Mouse (Mus musculus) heart, adult 9 months (tissue): ENCODE results near the gene Mbd3.

ENCODE experiments used
- DNase-seq, 2 experiments: peaks; one replicate each; pipeline ENCODE4 v3.0.0; 2022; ENCODE audit warnings: low spot score in 2 of 2

Gene Mbd3

DNA sequence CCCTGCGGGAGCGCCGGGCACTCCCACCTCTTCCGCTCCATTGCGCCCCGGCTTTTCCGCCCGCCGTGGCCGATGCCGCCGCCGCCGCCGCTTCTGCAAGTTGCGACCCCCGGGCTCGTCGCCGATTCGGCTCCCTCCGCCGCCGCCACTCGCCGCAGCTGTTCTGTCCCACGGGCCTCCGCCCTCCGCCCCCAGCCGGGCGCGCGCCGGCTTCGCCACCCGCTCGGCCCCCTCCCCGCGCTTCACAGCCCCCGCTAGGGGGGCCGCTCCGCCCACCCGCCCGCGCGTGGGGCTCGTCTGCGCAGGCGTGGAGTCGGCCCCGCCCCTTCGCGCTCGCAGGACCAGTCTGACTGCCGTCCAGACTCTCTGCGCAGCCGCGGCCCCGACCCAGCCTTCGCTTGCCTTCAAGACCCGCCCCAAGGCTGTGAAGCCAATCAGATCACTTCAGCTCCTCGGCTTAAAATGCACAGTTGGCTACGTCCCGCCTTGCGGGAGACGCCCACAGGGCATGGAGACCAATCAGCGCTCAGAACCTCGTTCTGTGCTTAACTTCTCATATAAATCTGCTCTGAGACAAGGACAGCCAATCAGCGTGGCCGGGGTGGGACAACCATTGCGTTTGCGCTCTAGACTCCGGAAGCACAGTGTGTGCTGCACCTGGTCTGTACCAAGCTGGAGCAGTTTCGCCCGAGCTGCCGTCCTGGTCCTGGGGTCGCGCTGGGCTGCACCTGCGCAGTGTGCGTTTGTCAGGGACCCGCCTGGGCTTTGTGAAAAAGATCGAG, at the start of gene Mbd3:
Gene Mbd3, minus strand, starts transcription at position 360 of the 782 bp plus-strand sequence.
- DNase-seq, result peak; percentile 100

DNA sequence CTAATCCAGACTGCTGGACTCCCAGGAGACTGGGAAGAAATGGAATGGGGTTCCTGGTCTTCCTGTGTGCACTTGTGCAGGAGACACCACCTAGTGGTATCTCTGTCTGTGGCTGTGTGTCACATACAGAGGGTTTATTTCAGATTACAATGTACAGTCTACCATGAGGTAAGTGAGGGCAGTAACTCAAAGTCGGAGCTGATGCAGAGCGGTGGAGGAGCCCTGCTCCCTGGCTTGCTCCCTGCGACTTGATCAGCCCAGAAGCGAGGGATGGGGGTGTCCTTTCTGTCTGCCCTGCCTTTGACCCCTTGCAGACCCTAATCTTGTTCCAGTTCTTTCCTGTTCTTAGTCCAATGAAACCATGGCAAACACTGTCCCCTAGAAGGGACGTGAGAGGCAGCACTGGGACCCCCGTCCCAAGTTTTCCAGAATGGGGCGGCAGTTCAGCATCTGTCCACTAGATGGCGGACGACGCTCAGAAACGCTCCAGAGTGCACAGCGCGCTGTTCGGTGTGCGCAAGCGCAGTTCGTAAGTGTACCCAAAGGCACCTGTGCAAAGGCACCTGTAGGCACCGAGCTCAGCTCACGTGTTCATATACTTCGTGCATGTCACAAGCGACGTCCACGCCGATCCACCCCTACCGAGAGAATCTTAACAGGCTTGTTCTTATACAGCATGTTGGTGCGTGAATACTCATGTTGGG, 46.7 kb upstream of the Mbd3 start:
- DNase-seq, result peak in 1 of 2 experiments; percentile 61

DNA sequence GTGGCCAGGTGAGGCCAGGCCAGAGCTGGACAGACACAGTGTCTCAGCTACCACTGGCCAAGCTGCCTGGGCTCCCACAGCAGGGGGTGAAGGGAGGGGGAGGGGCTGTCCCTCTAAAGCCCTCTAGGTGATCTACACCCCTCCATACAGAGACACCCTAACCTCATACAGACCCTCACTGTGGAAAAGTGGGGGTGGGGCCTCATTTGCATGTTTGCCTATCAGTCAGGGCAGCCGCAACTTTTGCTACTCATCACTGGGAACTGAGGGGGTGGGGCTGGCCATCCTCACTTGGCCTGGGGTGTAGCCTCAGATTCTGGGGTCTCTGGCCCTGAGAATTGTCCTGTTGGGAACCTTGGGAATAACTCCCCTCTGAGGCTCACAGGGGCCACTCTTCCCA, 45.7 kb upstream of the Mbd3 start:
- DNase-seq, result no peak

DNA sequence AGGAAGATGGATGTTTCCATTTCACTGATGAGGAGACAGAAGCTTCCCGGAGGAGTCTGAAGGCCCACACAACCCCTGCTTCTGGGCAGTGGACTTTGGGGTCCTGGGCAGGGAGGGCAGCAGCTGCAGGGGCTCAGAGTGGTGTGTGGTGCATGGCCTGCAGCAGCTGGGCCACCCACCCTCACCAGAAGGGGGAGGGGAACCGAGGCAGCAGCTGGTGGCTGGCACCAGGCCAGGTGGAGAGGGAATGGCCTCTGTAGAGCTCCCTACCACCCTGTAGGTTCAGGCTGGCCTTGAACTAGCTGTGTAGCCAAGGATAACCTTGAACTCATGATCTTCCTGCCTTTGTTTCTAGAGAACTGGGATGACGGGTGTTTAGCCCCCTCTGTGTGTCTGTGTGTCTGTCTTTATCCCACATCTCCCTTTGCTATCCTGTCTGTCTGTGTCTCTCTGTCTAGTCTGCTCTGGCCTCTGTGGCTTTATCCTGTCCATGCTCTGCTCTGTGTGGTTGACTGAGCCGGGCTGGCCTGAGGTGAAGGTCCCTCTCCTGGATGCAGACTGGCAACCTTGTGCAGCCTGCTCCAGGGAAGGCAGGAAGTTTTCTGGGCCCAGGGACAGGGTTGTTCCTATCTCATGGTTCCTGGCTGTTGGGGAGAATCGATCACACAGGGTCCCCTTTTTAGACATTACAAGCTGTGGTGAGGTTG, 45.1 kb upstream of the Mbd3 start:
- DNase-seq, result no peak

DNA sequence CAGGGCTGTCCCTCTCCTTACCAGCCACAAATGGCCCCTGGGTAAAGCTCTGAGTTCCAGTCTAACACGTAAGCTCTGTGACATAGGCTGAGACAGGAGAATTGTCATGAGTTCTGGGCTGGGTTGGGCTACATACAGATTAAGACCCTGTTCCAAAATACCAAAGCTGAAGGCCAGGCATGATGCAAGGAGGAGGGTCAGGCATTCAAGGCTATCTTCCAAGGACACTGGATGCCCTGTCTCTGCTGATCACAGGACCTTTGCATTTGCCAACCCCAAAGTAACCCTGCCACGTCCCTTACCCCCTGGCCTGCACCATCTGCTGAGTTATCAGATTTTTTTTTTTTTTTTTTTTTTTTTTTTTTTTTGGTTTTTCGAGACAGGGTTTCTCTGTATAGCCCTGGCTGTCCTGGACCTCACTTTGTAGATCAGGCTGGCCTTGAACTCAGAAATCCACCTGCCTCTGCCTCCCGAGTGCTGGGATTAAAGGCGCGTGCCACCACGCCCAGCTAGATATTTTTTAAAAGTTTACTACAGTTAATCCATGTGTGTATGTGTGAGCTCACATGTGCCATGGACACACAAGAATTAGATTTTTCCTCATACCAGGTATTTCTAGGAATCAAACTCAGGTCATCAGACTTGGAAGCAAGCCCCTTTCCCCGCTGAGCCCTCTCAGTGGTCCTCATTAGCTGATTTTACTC, 44.4 kb upstream of the Mbd3 start:
- DNase-seq, result no peak

DNA sequence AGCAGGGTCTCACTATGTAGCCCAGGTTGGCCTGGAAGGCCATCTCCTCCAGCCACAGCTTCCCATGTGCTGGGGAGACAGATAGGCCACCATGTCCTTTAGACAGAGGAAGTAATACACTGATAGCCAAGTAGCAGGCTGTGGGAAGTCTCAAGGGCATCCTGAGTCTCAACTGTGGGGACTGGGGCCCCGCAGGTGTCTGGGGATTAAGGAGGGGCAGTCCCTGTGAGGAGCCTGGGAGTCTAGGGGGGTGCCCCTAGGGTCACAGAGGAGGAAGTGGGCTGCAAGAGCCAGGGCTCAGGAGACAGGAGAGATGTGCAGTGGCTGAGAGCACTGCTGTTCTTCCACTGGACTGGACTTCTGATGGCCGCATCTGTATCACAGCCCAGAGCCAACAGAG, 43.6 kb upstream of the Mbd3 start:
- DNase-seq, result no peak

DNA sequence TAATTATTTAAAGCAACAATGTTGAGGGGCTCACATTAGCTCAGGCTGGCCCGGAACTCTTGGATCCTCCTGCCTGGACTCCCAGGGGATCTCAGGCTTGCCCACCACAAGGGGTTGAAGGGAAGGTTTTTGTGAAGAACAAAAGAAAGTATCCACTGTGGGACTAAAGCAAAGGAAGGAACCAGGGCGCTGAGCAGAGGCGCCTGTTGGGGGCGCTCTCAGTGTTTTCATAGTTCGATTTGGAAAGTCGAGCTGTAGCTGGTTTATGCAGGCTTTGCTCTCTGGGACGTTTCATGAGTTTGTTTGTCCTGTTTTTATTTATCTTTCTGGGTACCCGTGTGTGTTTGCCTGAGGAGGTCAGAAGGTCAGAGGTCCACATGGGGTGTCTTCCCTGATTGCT, 42.2 kb upstream of the Mbd3 start:
- no peak for DNase-seq

DNA sequence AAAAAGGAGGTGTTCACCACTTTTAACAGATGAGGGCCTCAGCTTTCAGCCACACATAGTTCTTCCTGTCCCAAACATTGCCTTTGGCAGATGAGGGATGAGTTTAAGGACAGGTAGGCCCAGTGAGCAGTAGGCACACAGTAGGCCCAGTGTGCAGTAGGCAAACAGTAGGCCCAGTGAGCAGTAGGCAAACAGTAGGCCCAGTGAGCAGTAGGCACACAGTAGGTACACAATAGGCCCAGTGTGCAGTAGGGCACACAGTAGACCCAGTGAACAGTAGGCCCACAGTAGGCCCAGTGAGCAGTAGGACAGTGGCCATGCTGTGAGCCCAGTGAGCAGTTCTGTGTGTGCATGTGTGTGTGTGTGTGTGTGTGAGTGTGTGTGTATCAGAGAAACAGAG, 40.7 kb upstream of the Mbd3 start:
- DNase-seq, result no peak

DNA sequence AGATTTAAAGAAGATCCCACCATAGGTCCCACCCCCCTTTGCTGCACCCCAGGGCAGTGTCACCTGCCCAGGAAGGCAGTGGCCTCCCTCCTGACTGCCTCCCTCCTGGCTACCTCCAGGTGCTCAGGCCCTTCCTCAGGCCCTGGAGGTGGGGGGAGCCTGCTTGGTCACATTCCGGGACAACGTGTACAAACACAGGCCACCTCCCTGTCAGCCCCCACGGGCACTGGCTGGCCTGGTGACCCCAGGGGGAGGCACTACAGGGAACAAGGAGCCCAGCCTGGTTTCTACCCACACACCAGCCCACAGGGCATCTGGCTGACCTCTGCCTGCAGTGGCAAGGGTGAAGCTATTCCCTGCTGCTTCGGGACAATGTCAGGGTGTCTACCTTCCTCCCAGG, 38.6 kb upstream of the Mbd3 start:
- DNase-seq, result no peak

DNA sequence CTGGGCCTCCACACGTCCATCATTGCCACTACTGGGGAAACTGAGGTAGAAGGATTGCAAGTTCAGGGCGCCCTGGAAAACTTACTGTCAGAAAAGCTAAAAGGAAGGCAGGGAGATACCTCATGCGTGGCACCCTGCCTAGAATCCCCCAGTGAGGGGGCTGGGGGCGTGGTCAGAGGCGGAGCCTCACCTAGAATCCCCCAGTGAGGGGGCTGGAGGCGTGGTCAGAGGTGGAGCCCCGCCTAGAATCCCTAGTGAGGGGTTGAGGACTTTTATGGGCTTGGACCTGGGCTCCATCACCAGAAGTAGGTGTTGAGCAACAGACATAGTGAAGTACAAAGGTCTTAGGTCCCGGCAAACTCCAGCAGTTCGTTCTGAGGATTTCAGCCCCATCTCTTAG, 36.9 kb upstream of the Mbd3 start:
- no peak for DNase-seq

DNA sequence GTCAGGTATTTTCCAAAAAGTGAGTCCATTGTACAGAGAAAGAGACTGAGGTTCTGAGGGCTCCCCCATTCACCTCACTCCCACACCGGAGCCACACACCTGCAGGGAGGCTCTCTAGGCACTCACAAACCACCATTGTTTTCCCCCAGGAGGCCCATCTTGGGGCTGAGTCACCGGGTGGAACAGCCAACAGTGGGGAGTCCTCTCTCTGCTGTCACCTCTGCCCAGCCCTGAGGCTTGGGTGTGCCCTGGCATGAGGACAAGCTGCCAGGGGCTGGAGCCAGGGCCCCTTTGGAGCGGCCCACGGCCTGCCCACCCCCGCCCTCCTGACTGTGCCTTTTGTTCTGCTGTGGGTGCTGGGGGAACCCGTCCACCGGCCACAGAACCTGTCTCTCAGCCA, 36.4 kb upstream of the Mbd3 start:
- no peak for DNase-seq

DNA sequence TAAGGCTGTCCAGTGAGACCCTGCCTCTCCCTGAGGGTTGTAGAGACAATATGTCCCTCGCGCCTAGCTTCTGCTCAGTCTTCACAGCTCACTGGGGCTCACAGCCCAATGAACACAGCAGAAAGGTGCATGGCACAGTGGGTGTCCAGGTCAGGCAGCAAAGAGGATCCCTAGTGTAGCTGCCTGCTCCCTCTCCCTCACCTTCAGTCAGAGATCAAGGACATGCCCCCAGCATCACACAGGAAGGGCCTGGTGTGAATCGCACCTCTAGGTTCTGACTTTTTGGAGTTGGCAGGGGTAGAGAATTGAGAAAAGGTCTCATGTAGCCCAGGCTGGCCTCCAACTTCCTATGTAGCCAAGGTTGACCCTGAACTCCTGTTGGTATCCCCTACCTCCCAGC, 35.5 kb upstream of the Mbd3 start:
- no peak for DNase-seq

DNA sequence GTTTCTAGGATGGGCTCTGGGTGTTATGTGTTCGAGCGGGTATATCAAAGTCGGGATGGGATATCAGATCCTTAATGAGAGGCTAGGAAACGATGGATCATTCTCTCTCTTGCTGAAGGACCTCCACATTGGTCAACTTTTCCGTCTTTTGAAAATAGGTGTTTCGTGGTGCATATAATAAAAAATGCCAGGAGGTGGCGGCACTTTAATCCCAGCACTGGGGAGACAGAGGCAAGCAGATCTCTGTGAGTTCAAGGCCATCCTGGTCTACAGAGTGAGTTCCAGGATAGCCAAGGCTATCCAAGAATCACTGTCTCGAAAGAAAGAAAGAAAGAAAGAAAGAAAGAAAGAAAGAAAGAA, 34.9 kb upstream of the Mbd3 start:
- DNase-seq, result no peak

DNA sequence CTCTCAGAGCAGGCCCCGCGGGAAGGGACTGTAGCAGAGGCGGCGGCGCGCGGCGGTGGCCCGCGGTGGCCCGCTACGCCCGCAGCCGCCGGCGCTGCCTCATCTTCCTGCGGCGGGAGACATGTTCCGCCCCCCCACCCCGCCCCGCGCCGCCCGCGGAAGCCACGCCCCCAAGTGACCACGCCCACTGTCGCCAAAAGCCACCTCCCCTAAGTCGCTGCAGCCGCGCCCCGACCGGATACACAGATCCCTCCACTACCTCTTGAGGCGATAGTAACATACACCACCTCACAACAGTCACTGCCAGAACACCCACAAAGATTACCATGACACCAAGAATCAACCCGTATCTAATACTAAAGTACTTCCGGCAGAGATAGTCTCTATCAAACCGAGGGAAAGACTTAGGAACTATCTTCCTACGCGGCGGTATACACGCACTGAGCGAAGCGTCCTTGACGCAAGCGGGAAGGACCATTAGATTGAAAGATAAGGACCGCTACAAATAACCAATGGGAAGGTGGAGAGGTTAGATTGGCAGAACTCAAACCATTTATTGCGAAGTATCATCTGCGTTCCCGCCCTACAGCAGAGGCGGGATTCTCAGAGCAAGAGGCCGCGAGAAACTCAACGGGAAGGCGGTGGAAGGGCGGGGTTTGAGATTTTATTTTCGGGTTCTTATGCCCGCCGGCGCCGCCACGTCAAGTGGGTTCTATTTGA, 34.3 kb upstream of the Mbd3 start, which contains the start of gene Tcf3:
Gene Tcf3, minus strand, starts transcription at position 135 of the 720 bp plus-strand sequence.
- peak; percentile 98 to 99 for DNase-seq

DNA sequence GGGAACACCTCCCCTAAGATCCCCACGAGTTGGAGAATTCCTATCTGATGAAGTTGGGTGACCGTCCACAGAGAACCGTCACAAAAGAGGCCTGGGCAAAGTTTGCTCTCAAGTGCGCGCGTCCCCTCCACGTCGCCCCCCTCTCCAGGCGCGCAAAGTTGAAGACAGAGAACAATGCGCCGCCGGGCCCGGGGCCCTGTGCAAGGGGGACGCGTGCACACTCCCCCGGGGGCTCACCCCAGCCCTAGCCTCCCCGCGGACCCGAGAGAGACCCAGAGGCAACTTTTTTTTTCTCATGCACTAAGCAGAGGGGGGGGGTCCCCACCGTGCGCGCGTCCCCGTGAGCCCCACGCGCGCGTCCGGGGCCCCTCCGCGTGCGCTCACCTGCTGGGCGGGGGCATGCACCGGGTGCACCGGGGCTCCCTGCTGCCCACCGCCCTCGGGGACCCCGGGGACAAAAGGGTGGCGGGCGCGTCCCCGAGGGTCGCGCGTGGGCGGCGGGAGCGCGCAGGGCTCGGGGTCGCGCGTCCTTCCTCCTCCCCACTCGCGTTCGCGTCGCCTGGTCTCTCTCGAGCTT, 33.7 kb upstream of the Mbd3 start:
- peak in 1 of 2 experiments; percentile 23 for DNase-seq

DNA sequence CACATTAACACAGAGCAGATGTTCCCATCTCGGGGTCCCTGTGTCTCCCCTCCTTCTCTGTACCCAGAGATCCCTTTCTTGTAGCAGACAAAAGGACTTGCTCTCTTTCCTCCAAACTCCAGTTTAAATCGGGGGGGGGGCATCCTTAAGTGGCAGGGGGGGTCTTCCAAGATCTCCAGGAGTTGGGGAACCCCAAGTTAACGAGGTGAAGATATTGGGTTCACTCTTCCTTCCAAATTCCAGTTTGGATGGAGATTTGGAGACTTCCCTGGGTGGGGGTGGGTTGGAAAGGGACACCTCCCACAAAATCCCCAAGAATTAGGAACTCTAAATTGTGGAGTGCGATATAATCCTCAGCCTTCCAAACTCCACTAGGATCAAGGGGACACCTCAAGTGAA, 33.0 kb upstream of the Mbd3 start:
- DNase-seq, result no peak

DNA sequence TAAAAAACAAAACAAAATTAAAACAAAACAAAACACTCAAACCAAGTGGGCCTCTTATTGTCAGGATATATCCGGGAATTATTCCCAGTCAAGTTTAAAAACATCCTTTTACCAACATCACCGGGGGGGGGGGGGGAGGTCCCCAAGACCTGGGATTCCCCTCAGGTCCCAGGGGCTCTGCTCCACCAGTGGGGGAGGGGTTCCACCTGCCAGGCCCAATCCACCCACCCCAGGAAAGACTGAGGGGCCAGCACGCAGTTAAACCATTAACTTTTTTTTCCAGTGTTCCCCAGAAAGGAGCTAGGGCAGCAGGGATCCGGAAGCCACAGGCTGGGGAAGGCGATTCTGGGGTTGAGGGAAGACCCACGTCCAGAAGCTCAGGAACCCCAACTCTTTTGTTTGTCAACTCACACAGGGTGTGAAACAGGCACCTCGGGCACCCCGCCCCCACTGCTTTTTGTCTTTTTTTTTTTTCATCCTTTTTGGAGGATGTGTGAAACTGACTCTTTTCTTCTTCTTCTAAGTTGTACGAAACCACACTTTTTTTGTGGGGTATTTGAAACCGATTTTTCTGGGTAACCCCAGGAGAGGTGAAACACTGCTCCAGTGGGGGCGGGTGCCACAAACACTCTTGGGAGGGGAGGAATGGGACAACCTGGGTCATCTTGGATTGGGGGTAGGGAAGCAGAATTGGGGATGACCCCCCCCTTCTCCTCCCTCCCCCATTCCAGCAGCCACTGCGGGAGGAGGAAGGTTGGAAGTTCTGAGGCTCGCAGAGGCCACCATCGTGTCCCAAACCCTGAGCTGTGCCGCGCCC, 32.4 kb upstream of the Mbd3 start:
- DNase-seq, result no peak

DNA sequence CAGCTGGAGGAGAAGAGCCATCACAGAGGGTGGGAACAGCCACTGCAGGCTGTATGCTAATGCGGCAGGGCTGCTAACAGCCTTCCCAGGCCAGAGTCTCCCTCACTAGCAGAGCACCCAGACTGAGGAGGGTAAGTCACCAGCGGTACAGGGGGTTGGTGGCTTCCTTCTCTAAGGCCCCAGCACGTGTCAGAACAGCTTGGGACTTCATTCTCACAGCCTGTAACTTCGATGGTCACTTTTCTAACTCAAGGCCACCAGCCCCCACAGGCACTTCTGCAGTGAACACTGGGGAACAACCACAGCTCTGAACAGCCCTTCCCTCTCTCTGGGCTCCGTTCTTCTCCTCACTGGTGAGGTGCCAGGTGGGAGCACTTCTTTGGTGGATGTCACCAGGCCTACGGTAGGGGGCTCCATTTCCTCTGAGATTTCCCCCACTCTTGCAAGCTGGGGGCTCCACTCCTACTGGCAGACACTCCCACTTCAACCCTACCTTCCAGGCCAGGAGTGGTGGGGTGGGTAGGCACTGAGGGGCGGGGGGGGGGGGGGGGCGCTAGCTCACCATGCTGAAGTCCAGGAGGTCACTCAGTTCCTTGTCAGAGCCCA, 31.1 kb upstream of the Mbd3 start:
- DNase-seq, result no peak

DNA sequence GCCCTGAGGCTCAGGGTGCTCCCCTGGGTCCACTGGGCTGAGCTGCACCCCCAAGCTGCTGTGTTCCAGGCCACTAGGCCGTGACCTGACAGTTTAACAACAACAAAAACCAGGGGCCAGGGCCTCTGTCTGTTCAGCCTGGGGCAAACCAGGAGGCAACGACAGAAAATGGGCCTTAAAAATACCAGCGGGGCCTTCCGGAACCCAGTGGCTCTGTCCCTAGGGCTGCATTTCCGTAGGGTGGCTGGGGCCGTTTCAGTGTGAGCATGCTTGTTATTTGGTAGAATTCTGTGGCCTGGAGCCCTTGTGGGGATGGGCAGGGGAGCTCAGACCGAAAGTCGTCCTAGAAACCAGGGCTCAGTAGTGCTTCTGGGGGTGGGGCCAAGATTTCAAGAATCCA, 30.4 kb upstream of the Mbd3 start:
- no peak for DNase-seq

DNA sequence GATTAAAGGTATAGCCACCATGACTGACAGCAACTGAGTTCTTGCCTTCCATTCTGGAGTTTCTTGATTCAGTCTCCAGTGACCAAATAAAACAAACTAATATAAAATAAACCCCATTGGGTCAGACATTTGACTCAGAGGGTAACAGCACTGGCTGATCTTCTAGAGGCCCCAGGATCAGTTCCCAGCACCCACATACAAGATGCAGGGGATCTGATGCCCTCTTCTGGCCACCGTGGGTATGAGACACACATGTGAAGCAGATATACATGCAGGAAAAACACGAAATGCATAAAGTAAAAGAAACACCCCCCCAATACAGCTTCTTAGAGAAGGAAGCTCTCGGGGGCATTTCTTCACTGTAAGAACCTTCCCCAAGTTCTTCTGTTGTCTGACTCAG, 25.7 kb upstream of the Mbd3 start:
- DNase-seq, result no peak
